Mouse (Mus musculus): ENCODE measurements around the gene Mlana. TPM values are rescaled to one million over a fixed set of nuclear protein-coding genes. Genes with fewer than 3 reads are reported as not detected.

Mlana gene
- polyA plus RNA-seq, 1 experiment from 2014 or later: not detected

DNA sequence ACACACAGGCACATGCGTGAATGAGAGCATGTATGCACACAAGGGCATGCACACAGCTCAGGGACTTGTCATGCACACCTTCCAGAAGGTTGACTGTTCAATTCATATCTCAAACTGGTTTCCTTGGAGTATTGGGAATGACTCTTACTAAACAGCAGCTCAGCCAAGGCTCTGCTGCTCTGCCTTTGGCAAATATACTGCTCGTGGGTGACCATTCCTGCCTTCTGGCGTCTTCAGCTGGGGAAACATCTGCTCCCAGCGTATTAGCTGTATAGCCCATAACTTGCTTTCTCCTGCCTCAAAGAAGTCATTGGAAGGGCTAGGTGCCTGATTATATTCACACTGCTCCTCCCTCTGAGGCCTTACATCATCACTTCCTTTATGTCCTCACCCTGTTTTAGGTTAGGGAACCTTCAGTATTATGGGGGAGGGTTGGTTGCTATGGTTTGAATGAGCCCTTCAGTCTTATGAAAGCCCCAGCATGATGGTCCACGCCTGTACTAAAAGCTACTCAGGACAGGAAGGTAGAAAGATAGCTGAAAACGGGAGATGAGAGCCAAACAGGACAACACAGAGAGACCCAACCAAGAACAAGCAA, 19.3 kb upstream of the Mlana start:
- H3K27ac ChIP-seq: no peak overlapping the region
- H3K4me1 ChIP-seq: peaks cover 16% of the 10 kb centered on the region
- H3K9ac ChIP-seq: no peak overlapping the region
- H3K4me3 ChIP-seq (replicated peaks): no peak overlapping the region
- no peaks in the 10 kb centered on the region for H3K36me3 ChIP-seq
- 87% methylated on average over 6 of the region's 6 CpGs for WGBS
- no peak for ATAC-seq (replicated peaks; ENCODE audit: low FRiP score)
- H3K4me2 ChIP-seq: no peak overlapping the region
- H3K9me3 ChIP-seq (replicated peaks): no peaks in the 10 kb centered on the region
- no peaks in the 10 kb centered on the region for H3K27me3 ChIP-seq

DNA sequence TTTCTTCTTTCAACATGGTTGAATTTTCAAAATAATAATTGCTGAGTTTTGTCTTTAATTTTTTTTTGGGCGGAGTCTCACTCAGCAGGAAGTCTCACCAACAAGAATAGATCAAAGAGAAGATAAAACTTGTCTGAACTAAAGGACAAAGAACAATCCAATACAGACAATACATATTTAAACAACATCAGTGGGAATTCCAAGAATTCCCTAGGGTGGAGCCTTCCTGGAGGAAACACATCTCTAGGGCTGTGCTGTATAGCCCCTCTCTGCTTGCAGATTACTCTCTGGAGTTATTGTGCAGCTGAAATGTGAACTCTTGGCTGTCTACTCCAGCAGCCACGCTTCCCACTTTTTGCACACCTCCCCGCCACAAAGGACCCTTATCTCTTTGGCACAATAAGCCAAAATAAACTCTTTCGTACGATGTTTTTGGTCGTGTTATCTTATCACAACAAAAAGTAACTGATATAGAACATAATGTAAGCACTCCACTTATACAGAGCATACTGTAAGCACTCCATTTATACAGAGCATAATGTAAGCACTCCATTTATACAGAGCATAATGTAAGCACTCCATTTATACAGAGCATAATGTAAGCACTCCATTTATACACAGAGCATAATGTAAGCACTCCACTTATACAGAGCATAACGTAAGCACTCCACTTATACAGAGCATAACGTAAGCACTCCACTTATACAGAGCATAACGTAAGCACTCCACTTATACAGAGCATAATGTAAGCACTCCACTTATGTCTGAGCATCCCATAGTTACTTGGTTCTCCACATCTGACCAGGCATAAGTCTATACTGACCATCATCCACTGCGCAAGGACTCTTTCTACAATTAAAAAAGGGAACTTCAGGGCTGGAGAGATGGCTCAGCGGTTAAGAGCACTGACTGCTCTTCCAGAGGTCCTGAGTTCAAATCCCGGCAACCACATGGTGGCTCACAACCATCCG, 17.2 kb upstream of the Mlana start:
- H3K27me3 ChIP-seq: no peaks in the 10 kb centered on the region
- H3K4me3 ChIP-seq (replicated peaks): no peak overlapping the region
- H3K27ac ChIP-seq: no peak overlapping the region
- no peak for ATAC-seq (replicated peaks; ENCODE audit: low FRiP score)
- 81% methylated on average over 13 of the region's 13 CpGs for WGBS
- no peak overlapping the region for H3K9ac ChIP-seq
- peaks cover 10% of the 10 kb centered on the region for H3K9me3 ChIP-seq (replicated peaks)
- H3K4me1 ChIP-seq: peaks cover 13% of the 10 kb centered on the region
- no peak overlapping the region for H3K4me2 ChIP-seq
- no peaks in the 10 kb centered on the region for H3K36me3 ChIP-seq

DNA sequence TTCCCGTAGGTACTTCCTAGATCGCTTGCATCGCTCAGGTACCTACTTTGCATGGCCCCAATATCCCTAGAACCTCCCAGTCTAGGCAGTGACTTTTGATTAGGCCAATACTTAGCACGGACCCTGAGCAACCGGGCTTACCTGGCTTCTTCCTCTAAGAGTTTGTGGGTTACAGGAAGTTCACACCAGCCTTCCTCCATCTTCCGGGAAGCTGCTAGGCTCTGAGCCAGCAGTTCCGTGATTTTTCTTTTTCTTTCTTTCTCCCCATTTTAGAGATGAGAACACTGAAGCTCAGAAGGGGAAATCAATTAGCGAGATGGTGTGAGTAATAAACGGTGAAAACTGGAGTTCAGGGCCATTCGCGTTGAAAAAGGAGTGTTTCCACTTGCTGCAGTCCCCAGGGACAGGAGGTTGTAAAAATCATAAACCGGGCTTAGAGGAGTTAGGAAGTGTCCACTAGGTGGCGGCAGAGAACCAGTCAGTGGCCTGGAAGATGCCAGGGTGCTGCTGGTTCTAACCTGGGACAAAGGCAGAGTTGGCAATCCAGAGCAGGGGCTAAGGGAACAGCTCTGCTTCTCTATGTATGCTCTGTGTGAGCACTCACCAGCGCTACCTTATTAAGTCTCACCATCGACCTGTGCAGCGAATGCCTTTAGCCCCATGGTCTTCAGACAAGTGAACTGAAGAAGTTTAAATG, 13.6 kb upstream of the Mlana start:
- H3K4me1 ChIP-seq: no peaks in the 10 kb centered on the region
- no peak for ATAC-seq (replicated peaks; ENCODE audit: low FRiP score)
- WGBS: 53% methylated on average over 16 of the region's 16 CpGs

DNA sequence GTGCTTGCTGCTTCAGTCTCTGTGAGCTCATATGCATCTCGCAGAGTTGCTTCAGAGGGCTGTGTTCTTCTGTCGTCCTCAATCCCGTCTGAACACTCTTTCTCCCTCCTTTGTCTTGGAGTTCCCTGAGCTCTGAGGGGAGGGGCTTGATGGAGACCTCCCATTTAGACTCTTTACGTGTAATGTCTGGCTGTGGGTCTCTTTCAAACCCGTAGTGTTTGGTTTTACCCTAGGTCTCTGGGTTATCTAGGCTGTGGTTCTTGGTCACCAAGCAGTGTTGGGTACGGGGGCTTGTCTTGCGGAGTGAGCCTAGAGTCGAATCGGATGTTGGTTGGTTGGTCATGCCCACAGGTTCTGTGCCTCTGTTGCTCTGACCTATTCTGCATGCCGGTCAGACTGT, 2.6 kb upstream of the Mlana start:
- Histone ChIP-seq H3K36me3 (no peaks in the 10 kb centered on the region), H3K9me3 (replicated peaks) (peaks cover 3% of the 10 kb centered on the region; the same call in 1 of the 2 replicates), H3K4me3 (replicated peaks) (no peak overlapping the region), H3K27me3 (no peaks in the 10 kb centered on the region), H3K4me1 (peaks cover 3% of the 10 kb centered on the region; the same call in 1 of the 2 replicates), H3K27ac (no peak overlapping the region), H3K4me2 (no peak overlapping the region), H3K9ac (no peak overlapping the region)
- 92% methylated on average over 10 of the region's 10 CpGs for WGBS
- no peak for ATAC-seq (replicated peaks; ENCODE audit: low FRiP score)

More for the DNA sequence above, 13.6 kb upstream of the Mlana start:
- Histone ChIP-seq H3K36me3 (no peaks in the 10 kb centered on the region), H3K4me2 (no peak overlapping the region), H3K27me3 (no peaks in the 10 kb centered on the region), H3K27ac (no peak overlapping the region), H3K4me3 (replicated peaks) (no peak overlapping the region), H3K9ac (no peak overlapping the region), H3K9me3 (replicated peaks) (peaks cover 10% of the 10 kb centered on the region)

DNA sequence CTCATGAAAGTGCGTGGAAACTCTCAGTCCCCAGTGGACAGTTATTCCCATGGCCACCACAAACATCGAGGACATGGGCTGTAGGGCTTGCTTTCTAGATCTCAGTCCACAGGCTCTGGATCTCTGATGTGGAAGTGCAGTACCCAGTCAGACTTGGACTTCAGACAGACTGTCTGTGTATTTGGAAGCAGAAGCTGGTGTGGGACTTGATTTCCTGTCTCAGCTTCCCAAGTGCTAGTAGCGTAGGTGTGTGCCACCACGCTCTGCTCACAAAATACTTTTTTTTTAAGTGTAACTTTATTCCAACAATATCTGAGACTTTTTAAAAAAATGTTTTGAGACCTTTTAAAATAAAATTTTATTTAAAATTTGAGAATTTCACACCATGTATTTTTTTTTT, 1.3 kb upstream of the Mlana start:
- ATAC-seq (replicated peaks; ENCODE audit: low FRiP score): no peak
- no peak overlapping the region for H3K4me3 ChIP-seq (replicated peaks)
- no peak overlapping the region for H3K27ac ChIP-seq
- peaks cover 3% of the 10 kb centered on the region; the same call in 1 of the 2 replicates for H3K9me3 ChIP-seq (replicated peaks)
- 97% methylated on average over 4 of the region's 4 CpGs for WGBS
- no peak overlapping the region for H3K4me2 ChIP-seq
- no peaks in the 10 kb centered on the region for H3K27me3 ChIP-seq
- H3K36me3 ChIP-seq: no peaks in the 10 kb centered on the region
- no peak overlapping the region for H3K9ac ChIP-seq
- peaks cover 3% of the 10 kb centered on the region; the same call in 1 of the 2 replicates for H3K4me1 ChIP-seq

DNA sequence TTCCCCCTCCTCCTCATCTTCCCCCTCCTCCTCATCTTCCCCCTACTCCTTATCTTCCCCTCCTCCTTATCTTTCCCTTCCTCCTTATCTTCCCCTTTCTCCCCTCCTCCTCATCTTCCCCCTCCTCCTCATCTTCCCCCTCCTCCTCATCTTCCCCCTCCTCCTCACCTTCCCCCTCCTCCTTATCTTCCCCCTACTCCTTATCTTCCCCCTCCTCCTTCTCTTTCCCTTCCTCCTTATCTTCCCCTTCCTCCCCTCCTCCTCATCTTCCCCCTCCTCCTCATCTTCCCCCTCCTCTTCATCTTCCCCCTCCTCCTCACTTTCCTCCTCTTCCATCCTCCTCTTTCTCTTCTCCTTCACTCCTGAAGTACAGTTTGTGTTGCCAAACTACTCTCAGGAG, 784 bp upstream of the Mlana start:
- Histone ChIP-seq H3K4me1 (peaks cover 3% of the 10 kb centered on the region; the same call in 1 of the 2 replicates), H3K27ac (no peak overlapping the region), H3K4me3 (replicated peaks) (no peak overlapping the region), H3K4me2 (no peak overlapping the region), H3K9me3 (replicated peaks) (peaks cover 3% of the 10 kb centered on the region; the same call in 1 of the 2 replicates), H3K27me3 (no peaks in the 10 kb centered on the region), H3K9ac (no peak overlapping the region), H3K36me3 (no peaks in the 10 kb centered on the region)
- no peak for ATAC-seq (replicated peaks; ENCODE audit: low FRiP score)

- Histone ChIP-seq H3K4me3 (replicated peaks) (no peak overlapping the region), H3K36me3 (no peaks in the 10 kb centered on the region), H3K4me2 (no peak overlapping the region), H3K9ac (no peak overlapping the region), H3K27ac (no peak overlapping the region), H3K27me3 (no peaks in the 10 kb centered on the region), H3K4me1 (peaks cover 3% of the 10 kb centered on the region; the same call in 1 of the 2 replicates), H3K9me3 (replicated peaks) (no peaks in the 10 kb centered on the region)
- no peak for ATAC-seq (replicated peaks; ENCODE audit: low FRiP score)
- WGBS: 75% methylated on average over 4 of the region's 4 CpGs
These were observed 4.1 kb downstream of the Mlana start for GRCm38 (mm10) chr19:29701707-29702106.

- no peak overlapping the region for H3K27ac ChIP-seq
These were observed 6.8 kb downstream of the Mlana start for GRCm38 (mm10) chr19:29704436-29704835.

GRCm38 (mm10) chr19:29707314-29707898, 9.8 kb downstream of the Mlana start:
- ATAC-seq (replicated peaks; ENCODE audit: low FRiP score): no peak
- Histone ChIP-seq H3K27me3 (no peaks in the 10 kb centered on the region), H3K36me3 (no peaks in the 10 kb centered on the region), H3K9me3 (replicated peaks) (no peaks in the 10 kb centered on the region), H3K4me3 (replicated peaks) (no peak overlapping the region), H3K4me2 (peak overlapping the region; percentile 53), H3K27ac (no peak overlapping the region), H3K4me1 (peaks cover 11% of the 10 kb centered on the region), H3K9ac (no peak overlapping the region)
- 91% methylated on average over 9 of the region's 9 CpGs for WGBS

More at GRCm38 (mm10) chr19:29704436-29704835, 6.8 kb downstream of the Mlana start:
- Histone ChIP-seq H3K4me1 (peaks cover 7% of the 10 kb centered on the region; the same call in 1 of the 2 replicates), H3K36me3 (no peaks in the 10 kb centered on the region), H3K9me3 (replicated peaks) (no peaks in the 10 kb centered on the region), H3K27me3 (no peaks in the 10 kb centered on the region), H3K4me3 (replicated peaks) (no peak overlapping the region), H3K4me2 (no peak overlapping the region), H3K9ac (no peak overlapping the region)
- ATAC-seq (replicated peaks; ENCODE audit: low FRiP score): no peak
- 93% methylated on average over 13 of the region's 13 CpGs for WGBS

GRCm38 (mm10) chr19:29708003-29708402, 10.4 kb downstream of the Mlana start:
- no peaks in the 10 kb centered on the region for H3K27me3 ChIP-seq
- no peak overlapping the region for H3K27ac ChIP-seq
- peaks cover 11% of the 10 kb centered on the region for H3K4me1 ChIP-seq
- H3K9ac ChIP-seq: no peak overlapping the region
- no peaks in the 10 kb centered on the region for H3K36me3 ChIP-seq
- H3K4me2 ChIP-seq: peak overlapping the region; percentile 53
- ATAC-seq (replicated peaks; ENCODE audit: low FRiP score): no peak
- H3K9me3 ChIP-seq (replicated peaks): no peaks in the 10 kb centered on the region
- 47% methylated on average over 14 of the region's 14 CpGs for WGBS
- peak overlapping the region; percentile 32 for H3K4me3 ChIP-seq (replicated peaks)

- Histone ChIP-seq H3K4me2 (peak overlapping the region; percentile 53), H3K36me3 (0 out of 2 replicates have a peak, but pooled peaks cover 2% of the 10 kb centered on the region), H3K9ac (no peak overlapping the region), H3K4me1 (peaks cover 11% of the 10 kb centered on the region), H3K27ac (no peak overlapping the region), H3K27me3 (no peaks in the 10 kb centered on the region), H3K4me3 (replicated peaks) (peak overlapping the region; percentile 32; the same call in 1 of the 2 replicates), H3K9me3 (replicated peaks) (no peaks in the 10 kb centered on the region)
- no peak for ATAC-seq (replicated peaks; ENCODE audit: low FRiP score)
- 51% methylated on average over 5 of the region's 5 CpGs for WGBS
These were observed 10.8 kb downstream of the Mlana start for GRCm38 (mm10) chr19:29708461-29708860.
